Mouse (Mus musculus) forebrain, embryonic 16.5 days (tissue): ENCODE results near the gene Phf19. TPM values are rescaled to one million over a fixed set of nuclear protein-coding genes. Genes with fewer than 3 reads are reported as not detected.

ENCODE experiments used
- ATAC-seq: fragments of 200-750 bp; cut with Nextera tagmentation; 2 replicates; pipeline ENCODE4 v1.8.0; 2017; ENCODE audit warnings: mild to moderate bottlenecking, moderate library complexity
- H3K27ac ChIP-seq: fragments of 300-500 bp; sonication (generic); 2 replicates; pipeline ENCODE4 v1.5.1; 2014; ENCODE audit warnings: low read length, control low read depth
- H3K27me3 ChIP-seq: fragments of 300-500 bp; sonication (generic); replicated peaks from 2 replicates; pipeline ENCODE4 v1.6.1; 2014; ENCODE audit warnings: low read length; ENCODE audit not compliant: control insufficient read depth, insufficient read depth
- H3K36me3 ChIP-seq: fragments of 300-500 bp; sonication (generic); 2 replicates; pipeline ENCODE4 v1.6.1; 2014; ENCODE audit not compliant: control insufficient read depth, insufficient read depth
- H3K4me1 ChIP-seq: fragments of 300-500 bp; sonication (generic); replicated peaks from 2 replicates; pipeline ENCODE4 v1.6.1; 2014; ENCODE audit warnings: low read length; ENCODE audit not compliant: control insufficient read depth, insufficient read depth
- H3K4me2 ChIP-seq: fragments of 300-500 bp; sonication (generic); 2 replicates; pipeline ENCODE4 v1.6.1; 2014; ENCODE audit warnings: mild to moderate bottlenecking, low read length, control low read depth
- H3K4me3 ChIP-seq: fragments of 300-500 bp; sonication (generic); replicated peaks from 2 replicates; pipeline ENCODE4 v1.5.1; 2014; ENCODE audit warnings: mild to moderate bottlenecking, low read length, control low read depth
- H3K9ac ChIP-seq: fragments of 300-500 bp; sonication (generic); replicated peaks from 2 replicates; pipeline ENCODE4 v1.6.1; 2014; ENCODE audit warnings: low read depth, low read length, control low read depth
- H3K9me3 ChIP-seq: fragments of 300-500 bp; sonication (generic); 2 replicates; pipeline ENCODE4 v1.6.1; 2016; ENCODE audit warnings: low read length; ENCODE audit not compliant: control insufficient read depth
- WGBS: fragments of 180-500 bp; shearing (Covaris S2); extraction: QIAGEN DNeasy Blood & Tissue Kit; methylation state at CpG from one replicate; pipeline ENCODE4 v1.1.7; 2014; 5-methylcytosine and 5-hydroxymethylcytosine counted together
- polyA plus RNA-seq: library from polyadenylated mRNA; unstranded; fragments of >200 nt; fragmentation: Nextera tagmentation; extraction: Ambion mirVana; gene quantifications from 2 replicates; pipeline ENCODE4 v1.2.1, GENCODE M21; 2015

The Phf19 gene
- polyA plus RNA-seq, 1 experiment from 2014 or later, result 3.8 TPM

- ATAC-seq, result no peak
Measured at GRCm38 (mm10) chr2:34893950-34894349, 19.9 kb downstream of the Phf19 start.

GRCm38 (mm10) chr2:34884186-34884585 lies 29.6 kb downstream of the Phf19 start:
- H3K27me3 ChIP-seq, result no peaks in the 10 kb centered on the region
- no peak overlapping the region for H3K9ac ChIP-seq
- no peak overlapping the region for H3K4me3 ChIP-seq
- no peaks in the 10 kb centered on the region for H3K36me3 ChIP-seq
- H3K4me2 ChIP-seq, result no peak overlapping the region
- H3K27ac ChIP-seq, result no peak overlapping the region
- no peaks in the 10 kb centered on the region for H3K9me3 ChIP-seq
- ATAC-seq, result no peak
- WGBS, result 84% methylated on average over 2 of the region's 2 CpGs
- no peaks in the 10 kb centered on the region for H3K4me1 ChIP-seq

More at GRCm38 (mm10) chr2:34893950-34894349, 19.9 kb downstream of the Phf19 start:
- 83% methylated on average over 5 of the region's 5 CpGs for WGBS
- Histone ChIP-seq H3K4me1 (no peaks in the 10 kb centered on the region), H3K4me3 (no peak overlapping the region), H3K9me3 (no peaks in the 10 kb centered on the region), H3K27ac (no peak overlapping the region), H3K9ac (no peak overlapping the region), H3K27me3 (no peaks in the 10 kb centered on the region), H3K4me2 (no peak overlapping the region), H3K36me3 (no peaks in the 10 kb centered on the region)

DNA sequence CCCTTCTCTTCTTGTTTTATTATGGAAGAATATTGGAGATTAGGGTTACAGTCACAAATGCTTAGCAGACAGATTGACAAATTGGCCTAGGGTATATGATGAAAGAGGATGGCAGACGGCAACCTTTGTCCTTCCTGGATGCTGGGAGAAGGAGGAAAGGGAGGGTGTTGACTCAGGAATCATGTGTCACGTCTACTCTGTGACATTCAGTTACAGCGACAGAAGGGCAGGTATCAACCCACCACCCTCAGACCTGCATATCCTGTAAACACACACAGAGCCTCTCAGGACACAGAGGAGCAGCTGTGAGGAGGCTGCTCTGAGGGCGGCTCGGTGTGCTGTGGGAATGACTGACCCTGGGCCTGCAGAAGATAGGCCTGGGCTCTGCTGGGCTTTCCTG lies 30.6 kb downstream of the Phf19 start:
- H3K9me3 ChIP-seq, result no peaks in the 10 kb centered on the region
- 73% methylated on average over 5 of the region's 5 CpGs for WGBS
- no peak overlapping the region for H3K9ac ChIP-seq
- no peaks in the 10 kb centered on the region for H3K27me3 ChIP-seq
- no peaks in the 10 kb centered on the region for H3K4me1 ChIP-seq
- H3K36me3 ChIP-seq, result no peaks in the 10 kb centered on the region
- H3K27ac ChIP-seq, result no peak overlapping the region
- no peak overlapping the region for H3K4me2 ChIP-seq
- ATAC-seq, result no peak
- no peak overlapping the region for H3K4me3 ChIP-seq

- no peaks in the 10 kb centered on the region for H3K9me3 ChIP-seq
- no peak for ATAC-seq
- no peaks in the 10 kb centered on the region for H3K36me3 ChIP-seq
- 92% methylated on average over 2 of the region's 2 CpGs for WGBS
- H3K4me1 ChIP-seq, result no peaks in the 10 kb centered on the region
- H3K4me2 ChIP-seq, result no peak overlapping the region
- no peak overlapping the region for H3K27ac ChIP-seq
- H3K4me3 ChIP-seq, result no peak overlapping the region
- no peaks in the 10 kb centered on the region for H3K27me3 ChIP-seq
- H3K9ac ChIP-seq, result no peak overlapping the region
Measured at GRCm38 (mm10) chr2:34882757-34883156, 31.1 kb downstream of the Phf19 start.

DNA sequence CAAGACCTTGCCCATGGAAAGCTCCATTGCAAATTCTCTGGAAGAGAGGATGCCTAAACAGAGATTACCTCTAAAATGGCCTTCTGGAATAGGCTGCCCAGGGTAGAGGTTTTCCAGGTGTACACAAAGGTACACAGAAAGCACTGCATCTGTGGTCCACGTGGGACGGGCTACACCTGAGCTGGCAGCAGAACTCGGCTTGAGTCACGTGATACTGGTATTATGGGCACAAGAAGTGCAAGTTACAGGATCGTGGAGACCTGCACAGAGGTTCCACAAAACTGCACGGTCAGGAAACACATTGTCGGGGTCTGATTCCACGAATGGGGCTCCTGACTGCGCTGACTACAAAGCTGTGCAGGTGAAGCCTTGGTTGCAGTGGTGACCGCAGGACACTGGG lies 33.8 kb downstream of the Phf19 start:
- whole genome bisulfite sequencing, result 88% methylated on average over 10 of the region's 10 CpGs
- H3K4me1 ChIP-seq, result no peaks in the 10 kb centered on the region
- no peak overlapping the region for H3K4me3 ChIP-seq
- no peak overlapping the region for H3K9ac ChIP-seq
- H3K27ac ChIP-seq, result no peak overlapping the region
- H3K4me2 ChIP-seq, result no peak overlapping the region
- ATAC-seq, result no peak
- no peaks in the 10 kb centered on the region for H3K9me3 ChIP-seq
- H3K36me3 ChIP-seq, result no peaks in the 10 kb centered on the region
- H3K27me3 ChIP-seq, result 0 out of 2 replicates have a peak, but pooled peaks cover 3% of the 10 kb centered on the region

DNA sequence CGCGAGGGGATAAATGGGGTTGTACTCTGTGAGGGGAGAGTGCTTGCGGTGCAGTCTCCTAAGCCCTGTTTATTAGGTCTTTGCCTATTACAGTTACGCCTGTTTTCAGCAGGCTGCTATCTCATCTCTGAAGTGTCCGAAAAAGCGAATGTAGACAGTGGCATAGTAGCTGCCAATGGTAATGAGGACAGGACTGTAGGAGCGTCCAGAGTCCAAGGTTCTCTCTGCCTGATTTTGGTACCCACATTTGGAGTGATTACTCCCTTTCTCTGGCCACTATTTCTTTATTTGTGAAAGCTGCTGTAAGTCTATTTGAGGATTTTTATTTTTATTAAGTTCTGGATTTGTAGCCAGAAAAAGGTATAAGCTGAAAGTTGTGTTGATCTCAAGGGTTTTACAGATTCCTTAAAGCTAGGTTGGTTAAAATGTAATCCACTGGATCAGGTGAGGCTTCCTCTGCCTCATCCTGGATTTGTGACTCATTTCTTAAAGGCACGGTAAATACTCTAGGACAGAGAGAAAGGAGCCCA lies 38.9 kb downstream of the Phf19 start, which contains the start of gene Psmd5:
Gene Psmd5, minus strand, starts transcription at position 153 of the 530 bp plus-strand sequence.
- H3K4me3 ChIP-seq, result no peak within 1 kb of the TSS
- no peaks in the 10 kb centered on the region for H3K9me3 ChIP-seq
- H3K4me2 ChIP-seq, result 0 out of 2 replicates have a peak within 1 kb of the TSS, but pooled peaks have one; percentile 9
- no peaks in the 10 kb centered on the region for H3K36me3 ChIP-seq
- 17% methylated on average over 8 of the region's 8 CpGs for WGBS
- H3K9ac ChIP-seq, result 0 out of 2 replicates have a peak within 1 kb of the TSS, but pooled peaks have one; percentile 17
- H3K27me3 ChIP-seq, result peaks cover 21% of the 10 kb centered on the region
- no peak within 1 kb of the TSS for H3K27ac ChIP-seq
- ATAC-seq, result no peak
- peaks cover 7% of the 10 kb centered on the region for H3K4me1 ChIP-seq

- Histone ChIP-seq H3K9me3 (no peaks in the 10 kb centered on the region), H3K36me3 (no peaks in the 10 kb centered on the region), H3K4me3 (no peak within 1 kb of the TSS), H3K27ac (no peak within 1 kb of the TSS), H3K4me1 (peaks cover 13% of the 10 kb centered on the region), H3K4me2 (0 out of 2 replicates have a peak within 1 kb of the TSS, but pooled peaks have one; percentile 9), H3K27me3 (peaks cover 21% of the 10 kb centered on the region), H3K9ac (0 out of 2 replicates have a peak within 1 kb of the TSS, but pooled peaks have one; percentile 17)
- WGBS, result 3% methylated on average over 14 of the region's 14 CpGs
- ATAC-seq, result no peak
Measured at GRCm38 (mm10) chr2:34874271-34874670, 39.6 kb downstream of the Phf19 start, which contains the start of gene Cutal. Gene Cutal (plus strand): TSS chr2:34874396.

- Histone ChIP-seq H3K4me1 (peaks cover 25% of the 10 kb centered on the region), H3K4me3 (peak overlapping the region; percentile 80), H3K9ac (peak overlapping the region; percentile 75), H3K4me2 (peak overlapping the region; percentile 86), H3K36me3 (no peaks in the 10 kb centered on the region), H3K27ac (peak overlapping the region; percentile 91), H3K27me3 (peaks cover 18% of the 10 kb centered on the region), H3K9me3 (no peaks in the 10 kb centered on the region)
- WGBS, result under 1% methylated on average over 67 of the region's 67 CpGs
- ATAC-seq, result peak; percentile 99
Measured at GRCm38 (mm10) chr2:34870520-34871474, 43.0 kb downstream of the Phf19 start.

DNA sequence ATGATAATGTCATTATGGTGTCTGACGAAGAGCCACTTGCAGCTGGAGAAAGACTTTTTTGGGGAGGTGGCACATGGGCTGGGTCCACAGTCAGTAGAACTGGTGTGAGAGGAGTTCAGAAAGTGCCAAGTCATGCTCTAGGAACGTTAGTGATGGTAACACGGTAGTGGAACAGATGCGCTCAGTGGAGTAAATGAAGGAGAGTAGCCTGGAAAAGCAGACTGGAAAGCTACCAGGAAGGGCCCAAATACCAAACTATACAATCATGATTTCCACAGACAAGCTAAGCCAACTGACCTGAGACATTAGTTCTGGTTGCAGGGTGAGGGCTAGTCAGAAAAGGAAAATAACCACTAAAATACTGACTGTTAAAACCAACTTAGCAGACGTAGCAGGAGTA lies 44.1 kb downstream of the Phf19 start:
- H3K27ac ChIP-seq, result no peak overlapping the region
- H3K4me1 ChIP-seq, result peaks cover 25% of the 10 kb centered on the region
- H3K36me3 ChIP-seq, result peaks cover 6% of the 10 kb centered on the region
- H3K9me3 ChIP-seq, result no peaks in the 10 kb centered on the region
- peak overlapping the region; percentile 60 for H3K4me2 ChIP-seq
- WGBS, result 31% methylated on average over 5 of the region's 5 CpGs
- no peak for ATAC-seq
- H3K4me3 ChIP-seq, result peak overlapping the region; percentile 35
- peak overlapping the region; percentile 37 for H3K9ac ChIP-seq
- H3K27me3 ChIP-seq, result peaks cover 16% of the 10 kb centered on the region
